15 mouse cellular contexts compared by ENCODE assay signal in genomic region chr11:21178998-21179645, GRCm38 (mm10). TPM values are rescaled to one million over a fixed set of nuclear protein-coding genes. Genes with fewer than 3 reads are reported as not detected.
DNase-seq lines count a peak whose midpoint lies in the region; ATAC-seq and TF ChIP-seq lines count a peak whose summit lies in the region.
"Had no signal": no experiment of that assay in that cellular context is flagged by ENCODE, and none has a peak within 500 bp of the region (broad histone marks: within the 10 kb centered on the region; RNA-seq: fewer than 3 reads in every experiment).

No protein-coding gene starts in this region.

- no peak for TF ChIP-seq EP300 in liver, postnatal 0 days (IDR thresholded peaks at IDR 0.05; ENCODE audit: low read depth)

- H3K27ac ChIP-seq in liver, postnatal 0 days (ENCODE audit: low read depth) = no peak overlapping the region; the same call in 1 of the 2 replicates
- H3K27ac ChIP-seq in liver, embryonic 11.5 days (ENCODE audit: low read depth, low read length) = no peak overlapping the region
- H3K27ac ChIP-seq: embryonic facial prominence, embryonic 13.5 days; forebrain, embryonic 12.5 days; heart, adult 2 months; heart, embryonic 15.5 days; hindbrain, embryonic 15.5 days had no signal

- no peaks in the 10 kb centered on the region for H3K27me3 ChIP-seq in liver, postnatal 0 days (ENCODE audit: insufficient read depth, low read length)
- no peaks in the 10 kb centered on the region for H3K27me3 ChIP-seq in liver, embryonic 11.5 days (replicated peaks; ENCODE audit: control insufficient read depth, insufficient read depth, low read length)
- H3K27me3 ChIP-seq: embryonic facial prominence, embryonic 13.5 days; forebrain, embryonic 12.5 days; heart, embryonic 15.5 days; hindbrain, embryonic 15.5 days had no signal

- no peak overlapping the region for H3K9ac ChIP-seq in liver, postnatal 0 days (replicated peaks)
- H3K9ac ChIP-seq in liver, embryonic 11.5 days (ENCODE audit: low read depth, low read length) = no peak overlapping the region
- H3K9ac ChIP-seq: embryonic facial prominence, embryonic 13.5 days; forebrain, embryonic 12.5 days; heart, embryonic 15.5 days; hindbrain, embryonic 15.5 days had no signal

- no peak for DNase-seq in liver, postnatal 0 days
- DNase-seq in liver, embryonic 11.5 days (ENCODE audit: low spot score) = no peak
- DNase-seq in 416B (ENCODE audit: low read depth) = peak; percentile 23
- peak; percentile 38 for DNase-seq in CD4-positive helper T cell, adult 2 months (ENCODE audit: low read depth, low spot score)
- DNase-seq in naive thymus-derived CD4-positive, alpha-beta T cell, adult 2 months (ENCODE audit: low read depth) = peak; percentile 40
- no peak for DNase-seq in left cerebral cortex, adult 9 months (ENCODE audit: low spot score in 2 of 2)
- DNase-seq in left cerebral cortex, adult 18-20 months (ENCODE audit: low spot score in 2 of 2) = no peak

- no peak overlapping the region for H3K4me3 ChIP-seq in liver, postnatal 0 days (ENCODE audit: low read depth, low read length)
- no peak overlapping the region for H3K4me3 ChIP-seq in liver, embryonic 11.5 days (ENCODE audit: low read depth, low read length)
- H3K4me3 ChIP-seq: embryonic facial prominence, embryonic 13.5 days; forebrain, embryonic 12.5 days; heart, adult 2 months; heart, embryonic 15.5 days; hindbrain, embryonic 15.5 days had no signal

- ATAC-seq in liver, postnatal 0 days = no peak
- ATAC-seq in liver, embryonic 11.5 days (replicated peaks; ENCODE audit: low FRiP score) = no peak
- ATAC-seq: forebrain, embryonic 16.5 days had no signal

- no peaks in the 10 kb centered on the region for H3K9me3 ChIP-seq in liver, postnatal 0 days (ENCODE audit: low read length)
- no peaks in the 10 kb centered on the region for H3K9me3 ChIP-seq in liver, embryonic 11.5 days (ENCODE audit: control insufficient read depth, low read length)
- H3K9me3 ChIP-seq: embryonic facial prominence, embryonic 13.5 days; forebrain, embryonic 12.5 days; G1E; heart, embryonic 15.5 days; hindbrain, embryonic 15.5 days had no signal

- peaks cover 13% of the 10 kb centered on the region for H3K4me1 ChIP-seq in liver, postnatal 0 days (ENCODE audit: insufficient read depth)
- peaks cover 9% of the 10 kb centered on the region for H3K4me1 ChIP-seq in liver, embryonic 11.5 days (replicated peaks; ENCODE audit: control insufficient read depth, insufficient read depth, low read length)
- H3K4me1 ChIP-seq: forebrain, embryonic 12.5 days; heart, embryonic 15.5 days; hindbrain, embryonic 15.5 days had no signal

- H3K4me2 ChIP-seq in liver, postnatal 0 days (ENCODE audit: low read depth, low read length) = 0 out of 2 replicates have a peak overlapping the region, but pooled peaks have one; percentile 19
- no peak overlapping the region for H3K4me2 ChIP-seq in liver, embryonic 11.5 days
- H3K4me2 ChIP-seq: embryonic facial prominence, embryonic 13.5 days; forebrain, embryonic 12.5 days; heart, embryonic 11.5 days; heart, embryonic 15.5 days; hindbrain, embryonic 15.5 days had no signal

- TF ChIP-seq CTCF in liver, postnatal 0 days (IDR thresholded peaks at IDR 0.05; ENCODE audit: low read depth) = no peak

- 34% methylated on average over 8 of the region's 8 CpGs for WGBS in liver, postnatal 0 days (ENCODE audit: insufficient replicate concordance)
- WGBS in liver, embryonic 11.5 days = 50% methylated on average over 8 of the region's 8 CpGs

- H3K36me3 ChIP-seq in liver, postnatal 0 days (replicated peaks; ENCODE audit: insufficient read depth, low read length) = no peaks in the 10 kb centered on the region
- H3K36me3 ChIP-seq in liver, embryonic 11.5 days (ENCODE audit: control insufficient read depth, insufficient read depth, low read length) = no peaks in the 10 kb centered on the region
- H3K36me3 ChIP-seq: embryonic facial prominence, embryonic 13.5 days; forebrain, embryonic 12.5 days; G1E; heart, embryonic 15.5 days; hindbrain, embryonic 15.5 days had no signal

RNA-seq across cellular contexts. Expression of gene Vps54, which starts 60.0 kb away (rescaled TPM):
- polyA plus RNA-seq in liver, postnatal 0 days (2015; fragmentation: Nextera tagmentation; extraction: Ambion mirVana) = 4.3 and 4.9 TPM in 2 replicates
- 10.4 and 11.1 TPM in 2 replicates for polyA plus RNA-seq in liver, embryonic 11.5 days (2014; fragmentation: Nextera tagmentation; extraction: Ambion mirVana)
- total RNA-seq in left cerebral cortex, adult 18-20 months (2021) = 10 to 100 TPM; 28.2 to 30.8 TPM

Comparison
In these comparisons a context has a peak if more than half of its experiments do, and no peak if none do; other contexts are left out.
1. DNase-seq: peak in 416B (single experiment), CD4-positive helper T cell, adult 2 months (single experiment) and naive thymus-derived CD4-positive, alpha-beta T cell, adult 2 months (single experiment); none in liver, postnatal 0 days (single experiment), liver, embryonic 11.5 days (single experiment), left cerebral cortex, adult 9 months (0 of 2) and left cerebral cortex, adult 18-20 months (0 of 2).